Mouse (Mus musculus): Measurements from ENCODE around the gene Tbx21. TPM values are rescaled to one million over a fixed set of nuclear protein-coding genes. Genes with fewer than 3 reads are reported as not detected.

Tbx21 gene
- polyA plus RNA-seq, 1 experiment from 2014 or later = 0.05 TPM

GRCm38 (mm10) chr11:97140811-97141210 lies 25.7 kb upstream of the Tbx21 start:
- Histone ChIP-seq H3K4me2 (replicated peaks; ENCODE audit: low read depth) (no peak overlapping the region), H3K9me3 (ENCODE audit: control insufficient read depth, low read length) (no peaks in the 10 kb centered on the region), H3K9ac (ENCODE audit: low read length) (no peak overlapping the region), H3K36me3 (ENCODE audit: control insufficient read depth, insufficient read depth, low read length) (no peaks in the 10 kb centered on the region; the same call in 1 of the 2 replicates), H3K4me3 (ENCODE audit: low read depth, low read length) (no peak overlapping the region), H3K4me1 (replicated peaks; ENCODE audit: control insufficient read depth, insufficient read depth) (no peaks in the 10 kb centered on the region), H3K27ac (replicated peaks) (0 out of 2 replicates have a peak overlapping the region, but pooled peaks have one; percentile 8), H3K27me3 (ENCODE audit: control insufficient read depth, insufficient read depth, low read length) (no peaks in the 10 kb centered on the region)
- whole genome bisulfite sequencing = 53% methylated on average over 4 of the region's 4 CpGs
- TF ChIP-seq EP300 (optimal IDR thresholded peaks at IDR 0.05) = no peak
- TF ChIP-seq CTCF (IDR thresholded peaks at IDR 0.05; ENCODE audit: low read depth) = no peak
- ATAC-seq (ENCODE audit: low FRiP score, low TSS enrichment) (no peak), DNase-seq (ENCODE audit: low spot score) (no peak)

GRCm38 (mm10) chr11:97139256-97139655 lies 24.1 kb upstream of the Tbx21 start:
- TF ChIP-seq EP300 (optimal IDR thresholded peaks at IDR 0.05) = no peak
- 59% methylated on average over 13 of the region's 15 CpGs for WGBS
- Histone ChIP-seq H3K27me3 (ENCODE audit: control insufficient read depth, insufficient read depth, low read length) (no peaks in the 10 kb centered on the region), H3K9ac (ENCODE audit: low read length) (peak overlapping the region; percentile 31; the same call in 1 of the 2 replicates), H3K27ac (replicated peaks) (no peak overlapping the region), H3K9me3 (ENCODE audit: control insufficient read depth, low read length) (no peaks in the 10 kb centered on the region), H3K4me3 (ENCODE audit: low read depth, low read length) (peak overlapping the region; percentile 26; the same call in 1 of the 2 replicates), H3K4me1 (replicated peaks; ENCODE audit: control insufficient read depth, insufficient read depth) (no peaks in the 10 kb centered on the region), H3K36me3 (ENCODE audit: control insufficient read depth, insufficient read depth, low read length) (no peaks in the 10 kb centered on the region; the same call in 1 of the 2 replicates), H3K4me2 (replicated peaks; ENCODE audit: low read depth) (peak overlapping the region; percentile 52)
- DNase-seq (ENCODE audit: low spot score) = no peak
- no peak for ATAC-seq (ENCODE audit: low FRiP score, low TSS enrichment)

GRCm38 (mm10) chr11:97138554-97139226 lies 23.6 kb upstream of the Tbx21 start:
- Histone ChIP-seq H3K4me3 (ENCODE audit: low read depth, low read length) (peak overlapping the region; percentile 26), H3K9me3 (ENCODE audit: control insufficient read depth, low read length) (no peaks in the 10 kb centered on the region), H3K4me1 (replicated peaks; ENCODE audit: control insufficient read depth, insufficient read depth) (no peaks in the 10 kb centered on the region), H3K36me3 (ENCODE audit: control insufficient read depth, insufficient read depth, low read length) (no peaks in the 10 kb centered on the region; the same call in 1 of the 2 replicates), H3K27me3 (ENCODE audit: control insufficient read depth, insufficient read depth, low read length) (no peaks in the 10 kb centered on the region), H3K4me2 (replicated peaks; ENCODE audit: low read depth) (peak overlapping the region; percentile 52), H3K9ac (ENCODE audit: low read length) (peak overlapping the region; percentile 31; the same call in 1 of the 2 replicates), H3K27ac (replicated peaks) (no peak overlapping the region)
- 36% methylated on average over 60 of the region's 69 CpGs for WGBS
- ATAC-seq (ENCODE audit: low FRiP score, low TSS enrichment) (0 out of 2 replicates have a peak, but pooled peaks have one; percentile 24), DNase-seq (ENCODE audit: low spot score) (peak; percentile 41)
- TF ChIP-seq CTCF (IDR thresholded peaks at IDR 0.05; ENCODE audit: low read depth) = no peak
- TF ChIP-seq EP300 (optimal IDR thresholded peaks at IDR 0.05) = no peak

- Histone ChIP-seq H3K9me3 (ENCODE audit: control insufficient read depth, low read length) (no peaks in the 10 kb centered on the region), H3K27ac (replicated peaks) (no peak overlapping the region), H3K27me3 (ENCODE audit: control insufficient read depth, insufficient read depth, low read length) (no peaks in the 10 kb centered on the region), H3K36me3 (ENCODE audit: control insufficient read depth, insufficient read depth, low read length) (no peaks in the 10 kb centered on the region; the same call in 1 of the 2 replicates), H3K4me3 (ENCODE audit: low read depth, low read length) (no peak overlapping the region), H3K9ac (ENCODE audit: low read length) (no peak overlapping the region), H3K4me2 (replicated peaks; ENCODE audit: low read depth) (no peak overlapping the region), H3K4me1 (replicated peaks; ENCODE audit: control insufficient read depth, insufficient read depth) (no peaks in the 10 kb centered on the region)
- DNase-seq (ENCODE audit: low spot score) (no peak), ATAC-seq (ENCODE audit: low FRiP score, low TSS enrichment) (no peak)
- 52% methylated on average over 5 of the region's 5 CpGs for WGBS
- TF ChIP-seq CTCF (IDR thresholded peaks at IDR 0.05; ENCODE audit: low read depth) (no peak), EP300 (optimal IDR thresholded peaks at IDR 0.05) (no peak)
Measured at GRCm38 (mm10) chr11:97133270-97133669, 18.1 kb upstream of the Tbx21 start.

- ATAC-seq (ENCODE audit: low FRiP score, low TSS enrichment) = no peak
- TF ChIP-seq CTCF (IDR thresholded peaks at IDR 0.05; ENCODE audit: low read depth) (no peak), EP300 (optimal IDR thresholded peaks at IDR 0.05) (no peak)
Measured at GRCm38 (mm10) chr11:97132185-97132584, 17.1 kb upstream of the Tbx21 start.

GRCm38 (mm10) chr11:97131683-97132082 lies 16.6 kb upstream of the Tbx21 start:
- TF ChIP-seq EP300 (optimal IDR thresholded peaks at IDR 0.05) (no peak), CTCF (IDR thresholded peaks at IDR 0.05; ENCODE audit: low read depth) (no peak)
- Histone ChIP-seq H3K4me1 (replicated peaks; ENCODE audit: control insufficient read depth, insufficient read depth) (no peaks in the 10 kb centered on the region), H3K4me3 (ENCODE audit: low read depth, low read length) (no peak overlapping the region), H3K9ac (ENCODE audit: low read length) (no peak overlapping the region), H3K27ac (replicated peaks) (no peak overlapping the region), H3K36me3 (ENCODE audit: control insufficient read depth, insufficient read depth, low read length) (no peaks in the 10 kb centered on the region), H3K4me2 (replicated peaks; ENCODE audit: low read depth) (no peak overlapping the region), H3K27me3 (ENCODE audit: control insufficient read depth, insufficient read depth, low read length) (no peaks in the 10 kb centered on the region), H3K9me3 (ENCODE audit: control insufficient read depth, low read length) (no peaks in the 10 kb centered on the region)
- DNase-seq (ENCODE audit: low spot score) = no peak
- no peak for ATAC-seq (ENCODE audit: low FRiP score, low TSS enrichment)
- 72% methylated on average over 2 of the region's 2 CpGs for WGBS

More at GRCm38 (mm10) chr11:97132185-97132584, 17.1 kb upstream of the Tbx21 start:
- H3K9ac ChIP-seq (ENCODE audit: low read length) = no peak overlapping the region
- H3K27me3 ChIP-seq (ENCODE audit: control insufficient read depth, insufficient read depth, low read length) = no peaks in the 10 kb centered on the region
- H3K36me3 ChIP-seq (ENCODE audit: control insufficient read depth, insufficient read depth, low read length) = no peaks in the 10 kb centered on the region; the same call in 1 of the 2 replicates
- no peaks in the 10 kb centered on the region for H3K9me3 ChIP-seq (ENCODE audit: control insufficient read depth, low read length)
- no peak for DNase-seq (ENCODE audit: low spot score)
- 21% methylated on average over 6 of the region's 6 CpGs for WGBS
- no peaks in the 10 kb centered on the region for H3K4me1 ChIP-seq (replicated peaks; ENCODE audit: control insufficient read depth, insufficient read depth)
- H3K4me2 ChIP-seq (replicated peaks; ENCODE audit: low read depth) = no peak overlapping the region
- H3K4me3 ChIP-seq (ENCODE audit: low read depth, low read length) = no peak overlapping the region
- no peak overlapping the region for H3K27ac ChIP-seq (replicated peaks)

Data from stomach, postnatal 0 days (tissue).